Mouse (Mus musculus): Measurements from ENCODE around the gene Erg. TPM values are rescaled to one million over a fixed set of nuclear protein-coding genes. Genes with fewer than 3 reads are reported as not detected.

The Erg gene
- 6.4 and 6.8 TPM in 2 replicates for polyA plus RNA-seq (2012; rRNA removed)

DNA sequence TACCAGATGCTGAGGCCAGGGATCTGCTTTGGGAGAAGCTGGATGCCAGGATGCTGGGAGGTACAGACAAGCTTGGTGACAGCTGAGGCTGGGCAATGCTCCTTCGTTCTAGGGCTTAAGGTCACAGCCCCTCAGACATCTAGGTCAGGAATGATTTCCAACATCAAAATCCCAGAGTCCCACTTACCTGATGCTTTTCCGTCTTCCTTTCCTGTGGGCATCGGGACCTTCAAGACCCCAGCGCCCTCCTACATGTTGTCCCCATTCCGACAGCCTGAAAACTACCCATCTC lies at the start of gene Erg:
Erg (minus strand) TSS at position 283 of the 292 bp plus-strand sequence.

Other genes starting within 250 kb of the Erg start
- 13.6 and 16.2 TPM in 2 replicates for gene Ets2, start 115.5 kb upstream of the Erg start, polyA plus RNA-seq (2012; rRNA removed)